Mouse (Mus musculus): ENCODE results near the gene Usp35. TPM values are rescaled to one million over a fixed set of nuclear protein-coding genes. Genes with fewer than 3 reads are reported as not detected.

Usp35 gene
- polyA plus RNA-seq, 1 experiment from 2014 or later = 2.1 TPM

GRCm38 (mm10) chr7:97339623-97340022, 7.8 kb upstream of the Usp35 start:
- Histone ChIP-seq H3K27me3 (ENCODE audit: insufficient read depth, low read length) (no peaks in the 10 kb centered on the region), H3K4me3 (ENCODE audit: low read depth, low read length) (no peak overlapping the region), H3K4me2 (no peak overlapping the region), H3K9me3 (ENCODE audit: low read depth, low read length) (no peaks in the 10 kb centered on the region), H3K36me3 (ENCODE audit: insufficient read depth) (no peaks in the 10 kb centered on the region), H3K9ac (no peak overlapping the region), H3K4me1 (ENCODE audit: insufficient read depth) (0 out of 2 replicates have a peak, but pooled peaks cover 2% of the 10 kb centered on the region), H3K27ac (ENCODE audit: low read depth) (no peak overlapping the region)
- DNase-seq = no peak
- ATAC-seq (ENCODE audit: insufficient read depth) = no peak
- no peak for TF ChIP-seq CTCF (IDR thresholded peaks at IDR 0.05; ENCODE audit: low read depth)
- 89% methylated on average over 7 of the region's 7 CpGs for WGBS

- Histone ChIP-seq H3K4me2 (no peak overlapping the region), H3K4me3 (ENCODE audit: low read depth, low read length) (no peak overlapping the region), H3K9ac (no peak overlapping the region), H3K4me1 (ENCODE audit: insufficient read depth) (0 out of 2 replicates have a peak, but pooled peaks cover 2% of the 10 kb centered on the region), H3K9me3 (ENCODE audit: low read depth, low read length) (no peaks in the 10 kb centered on the region), H3K36me3 (ENCODE audit: insufficient read depth) (no peaks in the 10 kb centered on the region), H3K27me3 (ENCODE audit: insufficient read depth, low read length) (no peaks in the 10 kb centered on the region), H3K27ac (ENCODE audit: low read depth) (no peak overlapping the region)
- no peak for TF ChIP-seq CTCF (IDR thresholded peaks at IDR 0.05; ENCODE audit: low read depth)
- no peak for DNase-seq
- 71% methylated on average over 4 of the region's 4 CpGs for WGBS
- no peak for ATAC-seq (ENCODE audit: insufficient read depth)
These were observed 6.8 kb upstream of the Usp35 start for GRCm38 (mm10) chr7:97338593-97338992.

DNA sequence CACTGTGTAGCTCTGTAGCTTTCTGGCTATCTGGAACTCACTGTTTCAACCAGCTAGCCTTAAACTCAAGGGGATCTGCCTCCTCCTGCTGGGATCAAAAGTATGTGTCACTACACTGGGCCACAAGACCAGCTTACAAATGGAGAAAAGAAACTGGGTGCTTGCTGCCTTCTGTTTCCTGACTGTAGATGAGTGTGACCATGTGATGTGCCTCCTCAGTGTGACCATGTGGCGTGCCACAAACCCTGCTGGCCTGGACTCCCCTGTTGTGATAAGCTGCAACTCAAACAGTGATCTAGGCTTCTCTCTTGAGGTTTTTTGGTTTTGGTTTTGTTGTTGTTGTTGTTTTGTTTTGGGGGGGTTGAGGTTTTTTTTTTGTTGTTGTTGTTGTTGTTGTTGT, 4.9 kb upstream of the Usp35 start:
- ATAC-seq (ENCODE audit: insufficient read depth) = no peak
- no peaks in the 10 kb centered on the region for H3K36me3 ChIP-seq (ENCODE audit: insufficient read depth)

GRCm38 (mm10) chr7:97334406-97334805, 2.6 kb upstream of the Usp35 start:
- TF ChIP-seq CTCF (IDR thresholded peaks at IDR 0.05; ENCODE audit: low read depth) = no peak
- no peaks in the 10 kb centered on the region for H3K9me3 ChIP-seq (ENCODE audit: low read depth, low read length)
- no peaks in the 10 kb centered on the region for H3K36me3 ChIP-seq (ENCODE audit: insufficient read depth)
- ATAC-seq (ENCODE audit: insufficient read depth) (no peak), DNase-seq (no peak)
- H3K27ac ChIP-seq (ENCODE audit: low read depth) = no peak overlapping the region
- peaks cover 7% of the 10 kb centered on the region for H3K4me1 ChIP-seq (ENCODE audit: insufficient read depth)
- no peaks in the 10 kb centered on the region for H3K27me3 ChIP-seq (ENCODE audit: insufficient read depth, low read length)
- WGBS = 82% methylated on average over 2 of the region's 2 CpGs
- no peak overlapping the region for H3K4me3 ChIP-seq (ENCODE audit: low read depth, low read length)
- H3K9ac ChIP-seq = no peak overlapping the region
- H3K4me2 ChIP-seq = no peak overlapping the region

More for the DNA sequence above, 4.9 kb upstream of the Usp35 start:
- no peaks in the 10 kb centered on the region for H3K9me3 ChIP-seq (ENCODE audit: low read depth, low read length)
- TF ChIP-seq CTCF (IDR thresholded peaks at IDR 0.05; ENCODE audit: low read depth) = no peak
- no peak for DNase-seq
- peaks cover 7% of the 10 kb centered on the region for H3K4me1 ChIP-seq (ENCODE audit: insufficient read depth)
- no peak overlapping the region for H3K27ac ChIP-seq (ENCODE audit: low read depth)
- 79% methylated on average over 1 of the region's 1 CpGs for WGBS
- H3K4me3 ChIP-seq (ENCODE audit: low read depth, low read length) = no peak overlapping the region
- H3K4me2 ChIP-seq = no peak overlapping the region
- no peak overlapping the region for H3K9ac ChIP-seq
- no peaks in the 10 kb centered on the region for H3K27me3 ChIP-seq (ENCODE audit: insufficient read depth, low read length)

DNA sequence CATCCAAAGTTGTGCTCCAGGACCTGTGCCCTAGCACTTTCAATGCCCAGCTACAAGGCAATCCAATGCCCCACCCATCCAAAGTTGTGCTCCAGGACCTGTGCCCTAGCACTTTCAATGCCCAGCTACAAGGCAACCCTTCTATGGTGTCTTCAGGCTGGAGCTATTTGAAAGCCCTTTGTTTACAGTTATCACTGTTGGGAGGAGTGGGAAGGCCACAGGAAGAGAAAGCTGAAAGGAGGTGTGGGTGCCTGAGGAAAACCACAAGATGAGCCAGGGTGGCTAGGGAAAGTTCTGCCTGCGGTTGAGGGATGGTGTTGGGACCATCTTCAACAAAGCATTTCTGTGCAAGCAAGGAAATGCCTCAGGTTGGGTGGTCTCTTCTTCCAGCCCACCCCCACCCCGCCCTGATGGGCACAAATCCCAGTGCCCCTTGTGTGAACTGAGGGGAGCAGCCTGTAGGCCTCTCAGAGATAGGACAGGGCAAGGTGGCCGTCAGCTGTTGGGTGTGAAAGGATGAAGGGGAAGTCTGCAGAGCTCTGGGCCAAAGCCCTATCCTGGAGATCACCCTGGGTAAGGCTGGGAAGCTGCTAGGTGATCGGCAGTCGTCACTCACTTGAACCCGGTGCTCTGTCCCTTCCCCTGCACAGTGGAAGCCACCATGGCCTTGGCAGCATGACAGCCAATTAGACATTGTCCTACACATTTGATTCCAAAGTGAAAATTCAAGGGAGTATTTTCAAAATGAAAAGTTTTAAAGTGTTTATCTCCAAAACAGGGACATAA, 1.5 kb upstream of the Usp35 start:
- WGBS = 72% methylated on average over 6 of the region's 6 CpGs
- no peak for TF ChIP-seq CTCF (IDR thresholded peaks at IDR 0.05; ENCODE audit: low read depth)
- H3K27ac ChIP-seq (ENCODE audit: low read depth) = no peak overlapping the region
- H3K9ac ChIP-seq = no peak overlapping the region
- H3K4me3 ChIP-seq (ENCODE audit: low read depth, low read length) = peak overlapping the region; percentile 78; the same call in 1 of the 2 replicates
- no peaks in the 10 kb centered on the region for H3K36me3 ChIP-seq (ENCODE audit: insufficient read depth)
- DNase-seq = no peak
- peaks cover 7% of the 10 kb centered on the region for H3K4me1 ChIP-seq (ENCODE audit: insufficient read depth)
- no peaks in the 10 kb centered on the region for H3K9me3 ChIP-seq (ENCODE audit: low read depth, low read length)
- H3K4me2 ChIP-seq = peak overlapping the region; percentile 70
- H3K27me3 ChIP-seq (ENCODE audit: insufficient read depth, low read length) = no peaks in the 10 kb centered on the region
- ATAC-seq (ENCODE audit: insufficient read depth) = no peak

DNA sequence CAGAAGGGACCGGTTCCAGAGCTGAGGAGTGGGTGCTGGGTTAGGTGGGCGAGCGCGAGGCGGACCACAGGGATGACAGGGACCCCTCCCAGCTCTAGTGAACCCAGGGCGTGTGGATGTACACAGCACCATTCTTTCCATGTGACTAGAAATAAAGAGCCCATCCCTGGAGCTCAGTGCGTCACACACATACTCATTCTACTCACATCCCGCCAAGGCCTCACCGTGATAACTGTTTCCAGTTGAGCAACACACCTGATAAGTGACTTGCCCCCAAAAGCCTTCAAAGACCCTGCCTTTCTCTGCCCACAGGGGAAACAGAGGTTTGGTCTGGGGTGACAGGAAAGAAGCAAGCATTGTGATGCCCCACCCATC, 834 bp upstream of the Usp35 start:
- H3K4me3 ChIP-seq (ENCODE audit: low read depth, low read length) = peak overlapping the region; percentile 78
- peak overlapping the region; percentile 70 for H3K4me2 ChIP-seq
- H3K36me3 ChIP-seq (ENCODE audit: insufficient read depth) = no peaks in the 10 kb centered on the region
- no peaks in the 10 kb centered on the region for H3K27me3 ChIP-seq (ENCODE audit: insufficient read depth, low read length)
- H3K4me1 ChIP-seq (ENCODE audit: insufficient read depth) = peaks cover 7% of the 10 kb centered on the region
- peak overlapping the region; percentile 66 for H3K9ac ChIP-seq
- ATAC-seq (ENCODE audit: insufficient read depth) = no peak
- WGBS = 3% methylated on average over 9 of the region's 9 CpGs
- DNase-seq = no peak
- no peak for TF ChIP-seq CTCF (IDR thresholded peaks at IDR 0.05; ENCODE audit: low read depth)
- H3K27ac ChIP-seq (ENCODE audit: low read depth) = no peak overlapping the region
- H3K9me3 ChIP-seq (ENCODE audit: low read depth, low read length) = no peaks in the 10 kb centered on the region

GRCm38 (mm10) chr7:97330931-97331645, 732 bp downstream of the Usp35 start:
- Histone ChIP-seq H3K4me1 (ENCODE audit: insufficient read depth) (peaks cover 7% of the 10 kb centered on the region), H3K27ac (ENCODE audit: low read depth) (no peak overlapping the region), H3K27me3 (ENCODE audit: insufficient read depth, low read length) (peaks cover 12% of the 10 kb centered on the region; the same call in 1 of the 2 replicates), H3K9ac (peak overlapping the region; percentile 65; the same call in 1 of the 2 replicates), H3K36me3 (ENCODE audit: insufficient read depth) (no peaks in the 10 kb centered on the region), H3K4me3 (ENCODE audit: low read depth, low read length) (peak overlapping the region; percentile 78), H3K9me3 (ENCODE audit: low read depth, low read length) (no peaks in the 10 kb centered on the region), H3K4me2 (peak overlapping the region; percentile 70)
- DNase-seq = no peak
- no peak for ATAC-seq (ENCODE audit: insufficient read depth)
- TF ChIP-seq CTCF (IDR thresholded peaks at IDR 0.05; ENCODE audit: low read depth) = no peak
- 53% methylated on average over 11 of the region's 11 CpGs for WGBS
